Mouse (Mus musculus) forebrain, postnatal 0 days (tissue): ENCODE measurements around the gene 4932438H23Rik. TPM values are rescaled to one million over a fixed set of nuclear protein-coding genes. Genes with fewer than 3 reads are reported as not detected.
A peak's percentile ranks its signal among the peaks of the same experiment; 100 is the strongest.

Experiments
- ATAC-seq: fragments of 200-750 bp; cut with Nextera tagmentation; 2 replicates; pipeline ENCODE4 v1.8.0; 2017; ENCODE audit warnings: mild to moderate bottlenecking, moderate library complexity
- DNase-seq: peaks from one replicate; pipeline ENCODE4 v3.0.0-alpha.2; 2015
- H3K27ac ChIP-seq: fragments of 300-500 bp; sonication (generic); 2 replicates; pipeline ENCODE4 v1.5.1; 2014; ENCODE audit warnings: low read depth, mild to moderate bottlenecking, antibody characterized with exemption, low read length, moderate library complexity, mixed read lengths
- H3K27me3 ChIP-seq: fragments of 300-500 bp; sonication (generic); 2 replicates; pipeline ENCODE4 v1.6.1; 2014; ENCODE audit warnings: mild to moderate bottlenecking, low read length, mixed read lengths; ENCODE audit not compliant: insufficient read depth
- H3K36me3 ChIP-seq: fragments of 300-500 bp; sonication (generic); 2 replicates; pipeline ENCODE4 v1.6.1; 2014; ENCODE audit warnings: mild to moderate bottlenecking, moderate library complexity; ENCODE audit not compliant: insufficient read depth
- H3K4me1 ChIP-seq: fragments of 300-500 bp; sonication (generic); 2 replicates; pipeline ENCODE4 v1.6.1; 2014; ENCODE audit warnings: antibody characterized with exemption; ENCODE audit not compliant: insufficient read depth
- H3K4me2 ChIP-seq: fragments of 300-500 bp; sonication (generic); 2 replicates; pipeline ENCODE4 v1.6.1; 2014; ENCODE audit warnings: low read depth, mild to moderate bottlenecking, moderate library complexity
- H3K4me3 ChIP-seq: fragments of 300-500 bp; sonication (generic); 2 replicates; pipeline ENCODE4 v1.5.1; 2014; ENCODE audit warnings: low read depth, low read length, mixed read lengths
- H3K9ac ChIP-seq: fragments of 300-500 bp; sonication (generic); 2 replicates; pipeline ENCODE4 v1.6.1; 2014; ENCODE audit warnings: mild to moderate bottlenecking
- H3K9me3 ChIP-seq: fragments of 300-500 bp; sonication (generic); 2 replicates; pipeline ENCODE4 v1.6.1; 2016; ENCODE audit warnings: low read length
- CTCF ChIP-seq: sonication (generic); IDR thresholded peaks from 2 replicates; pipeline ENCODE4 v1.5.1; 2016; ENCODE audit warnings: antibody characterized with exemption, control low read depth, low read depth
- WGBS: fragments of 180-500 bp; shearing (Covaris S2); extraction: QIAGEN DNeasy Blood & Tissue Kit; methylation state at CpG from one replicate; pipeline ENCODE4 v1.1.7; 2014; 5-methylcytosine and 5-hydroxymethylcytosine counted together
- polyA plus RNA-seq: library from polyadenylated mRNA; unstranded; fragments of >200 nt; fragmentation: Nextera tagmentation; extraction: Ambion mirVana; gene quantifications from 2 replicates; pipeline ENCODE4 v1.2.1, GENCODE M21; 2015
- total RNA-seq: library from RNA; depleted of rRNA; stranded (reverse); fragments of >200 nt; gene quantifications from 2 replicates; pipeline ENCODE4 v1.2.3, GENCODE M21; 2014

The 4932438H23Rik gene
- total and polyA plus RNA-seq, 2 experiments from 2014 or later: 0.81 to 1.2 TPM

DNA sequence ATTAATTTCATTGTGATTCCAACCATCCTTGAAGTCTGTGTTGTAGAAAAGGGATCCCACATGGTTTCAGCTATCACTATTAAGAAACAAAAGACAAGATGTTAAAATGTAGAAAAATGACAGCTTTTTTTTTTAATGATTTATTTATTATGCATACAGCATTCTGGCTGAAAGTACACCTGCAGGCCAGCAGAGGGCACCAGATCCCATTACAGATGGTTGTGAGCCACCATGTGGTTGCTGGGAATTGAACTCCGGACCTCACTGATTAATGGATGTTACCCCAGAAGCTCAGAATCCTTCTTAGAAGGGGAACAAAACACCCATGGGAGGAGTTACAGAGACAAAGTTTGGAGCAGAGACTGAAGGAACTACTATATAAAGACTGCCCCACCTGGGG is 71.5 kb downstream of the 4932438H23Rik start:
- WGBS: 90% methylated on average over 1 of the region's 1 CpGs
- no peaks in the 10 kb centered on the region for H3K27me3 ChIP-seq
- no peak overlapping the region for H3K4me2 ChIP-seq
- H3K4me1 ChIP-seq: no peaks in the 10 kb centered on the region
- peaks cover 91% of the 10 kb centered on the region for H3K36me3 ChIP-seq
- H3K27ac ChIP-seq: no peak overlapping the region
- no peak overlapping the region for H3K9ac ChIP-seq
- peak; percentile 17 for DNase-seq
- no peaks in the 10 kb centered on the region for H3K9me3 ChIP-seq
- no peak overlapping the region for H3K4me3 ChIP-seq
- peak; percentile 63 for TF ChIP-seq CTCF
- no peak for ATAC-seq

DNA sequence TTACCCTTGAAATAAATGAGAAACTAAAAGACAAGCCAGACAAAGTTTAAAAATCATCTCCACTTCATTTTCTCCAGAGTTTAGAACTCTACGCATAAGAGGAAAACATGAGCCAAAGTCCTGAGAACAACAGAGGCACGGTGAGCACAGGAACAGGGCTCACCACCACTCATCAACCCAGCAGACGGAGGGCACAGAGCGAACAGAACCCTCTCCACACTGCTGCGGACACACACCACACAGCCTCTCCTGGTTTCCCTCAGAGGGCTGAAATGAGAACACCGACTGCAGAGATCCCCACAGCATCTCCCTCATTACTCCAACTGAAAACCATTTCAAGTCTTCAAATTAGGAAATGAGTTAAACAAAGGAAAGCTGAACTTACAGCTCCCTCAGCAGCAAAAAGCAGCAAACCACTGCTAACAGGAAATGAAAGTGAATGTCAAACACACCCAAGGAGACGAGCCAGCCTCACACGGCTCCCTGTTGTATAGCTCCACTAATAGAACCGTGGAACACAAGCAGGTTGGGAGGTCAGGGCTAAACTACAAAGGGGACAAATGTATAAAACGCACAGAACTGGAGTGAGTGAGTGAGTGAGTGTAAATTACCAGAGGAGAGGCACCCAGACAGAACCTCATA is 74.0 kb downstream of the 4932438H23Rik start:
- H3K36me3 ChIP-seq: peaks cover 88% of the 10 kb centered on the region
- H3K27ac ChIP-seq: no peak overlapping the region
- no peak overlapping the region for H3K4me3 ChIP-seq
- no peak overlapping the region for H3K4me2 ChIP-seq
- no peak for TF ChIP-seq CTCF
- H3K4me1 ChIP-seq: no peaks in the 10 kb centered on the region
- H3K9me3 ChIP-seq: no peaks in the 10 kb centered on the region
- no peaks in the 10 kb centered on the region for H3K27me3 ChIP-seq
- no peak for ATAC-seq
- no peak overlapping the region for H3K9ac ChIP-seq
- WGBS: 92% methylated on average over 10 of the region's 10 CpGs
- DNase-seq: no peak

GRCm38 (mm10) chr16:91019476-91019875 is 75.4 kb downstream of the 4932438H23Rik start:
- Histone ChIP-seq H3K4me2 (no peak overlapping the region), H3K4me3 (no peak overlapping the region), H3K9me3 (no peaks in the 10 kb centered on the region), H3K36me3 (peaks cover 86% of the 10 kb centered on the region), H3K27ac (no peak overlapping the region), H3K9ac (no peak overlapping the region), H3K4me1 (no peaks in the 10 kb centered on the region), H3K27me3 (no peaks in the 10 kb centered on the region)
- DNase-seq (no peak), ATAC-seq (no peak)
- 94% methylated on average over 4 of the region's 4 CpGs for WGBS
- TF ChIP-seq CTCF: no peak

DNA sequence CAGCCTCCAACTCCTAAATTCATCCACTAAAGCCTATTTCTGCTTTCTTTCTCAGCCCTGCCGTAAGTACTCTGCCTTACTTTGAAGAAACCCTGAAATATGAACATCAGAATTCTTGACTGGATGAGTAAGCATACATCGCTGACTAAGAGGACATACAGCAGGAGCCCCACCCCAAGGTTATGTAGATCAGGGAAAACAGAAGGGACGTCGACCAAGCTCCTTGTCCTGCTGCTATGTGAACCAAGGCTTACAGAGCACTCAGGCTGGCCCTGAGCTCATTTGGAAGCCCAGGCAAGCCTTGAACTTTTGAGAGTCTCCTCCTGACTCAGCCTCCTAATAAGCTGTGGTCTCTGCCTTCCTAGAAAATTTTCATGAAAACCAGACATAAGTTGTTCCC is 79.2 kb downstream of the 4932438H23Rik start:
- Histone ChIP-seq H3K4me2 (no peak overlapping the region), H3K4me3 (no peak overlapping the region), H3K36me3 (peaks cover 59% of the 10 kb centered on the region), H3K4me1 (no peaks in the 10 kb centered on the region), H3K27ac (no peak overlapping the region), H3K27me3 (no peaks in the 10 kb centered on the region), H3K9ac (no peak overlapping the region), H3K9me3 (no peaks in the 10 kb centered on the region)
- TF ChIP-seq CTCF: no peak
- DNase-seq (no peak), ATAC-seq (no peak)
- WGBS: 87% methylated on average over 4 of the region's 4 CpGs

DNA sequence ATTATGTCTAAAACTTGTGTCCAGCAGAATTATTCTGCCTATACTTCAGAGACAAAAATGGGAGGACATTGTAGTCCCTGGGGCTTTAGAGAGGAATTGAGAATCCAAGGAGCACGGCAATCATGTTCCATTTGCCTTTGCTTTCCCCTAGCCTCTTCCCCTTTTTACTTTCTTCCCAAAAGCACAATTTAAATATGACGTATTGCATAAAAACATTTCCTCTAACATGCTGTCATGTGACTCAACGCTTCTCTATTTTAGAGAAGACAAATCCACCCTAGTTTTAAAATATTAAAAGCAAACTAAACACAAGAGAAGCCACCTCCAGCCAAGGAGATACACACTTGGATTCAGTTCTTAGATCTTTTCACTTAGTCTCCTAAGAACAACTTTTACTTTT is 83.1 kb downstream of the 4932438H23Rik start:
- Histone ChIP-seq H3K27ac (peak overlapping the region; percentile 97), H3K9me3 (no peaks in the 10 kb centered on the region), H3K4me1 (peaks cover 7% of the 10 kb centered on the region; the same call in 1 of the 2 replicates), H3K4me2 (peak overlapping the region; percentile 74), H3K36me3 (peaks cover 26% of the 10 kb centered on the region), H3K4me3 (peak overlapping the region; percentile 85), H3K27me3 (no peaks in the 10 kb centered on the region), H3K9ac (peak overlapping the region; percentile 85)
- ATAC-seq (no peak), DNase-seq (no peak)
- WGBS: 28% methylated on average over 3 of the region's 3 CpGs
- no peak for TF ChIP-seq CTCF

DNA sequence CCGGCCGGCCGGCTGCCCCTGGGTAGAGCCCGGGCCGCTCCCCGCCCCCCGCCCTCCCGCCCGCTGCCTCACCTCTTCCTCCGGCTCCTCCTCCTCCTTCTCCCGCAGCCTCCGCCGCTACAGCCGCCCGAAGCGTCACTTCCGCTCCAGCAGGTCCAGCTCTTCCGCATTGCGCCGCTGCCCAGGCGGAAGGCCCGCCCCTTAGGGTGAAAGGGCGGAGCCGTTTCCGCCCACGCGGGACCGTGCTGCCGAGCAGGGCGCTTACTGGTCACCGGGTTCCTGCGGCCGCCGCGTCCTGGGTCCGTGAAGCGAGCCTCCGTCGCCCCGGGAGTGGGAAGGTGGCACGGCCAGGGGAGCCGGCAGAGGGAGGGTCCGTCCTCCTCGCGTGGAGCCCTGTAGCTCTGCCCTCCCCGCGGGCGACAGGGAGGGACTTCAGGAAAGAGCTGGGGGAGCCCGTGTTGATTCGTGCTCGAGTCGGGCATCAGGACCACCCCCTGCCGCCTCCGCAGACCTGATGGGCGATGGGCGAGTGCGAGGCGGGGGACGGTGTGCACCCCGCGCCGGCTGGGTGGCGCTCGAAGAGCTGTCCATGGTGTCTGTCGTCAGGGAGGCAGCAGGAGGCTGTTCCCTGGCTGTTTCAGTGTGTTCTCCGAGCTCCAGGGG is 83.8 kb downstream of the 4932438H23Rik start, which contains the start of gene Synj1:
Gene Synj1 (minus strand): TSS at position 288 of the 663 bp plus-strand sequence.
- Histone ChIP-seq H3K9me3 (no peaks in the 10 kb centered on the region), H3K4me1 (peaks cover 7% of the 10 kb centered on the region; the same call in 1 of the 2 replicates), H3K4me3 (peak within 1 kb of the TSS; percentile 85), H3K9ac (peak within 1 kb of the TSS; percentile 85), H3K27me3 (no peaks in the 10 kb centered on the region), H3K27ac (peak within 1 kb of the TSS; percentile 97), H3K4me2 (peak within 1 kb of the TSS; percentile 74), H3K36me3 (peaks cover 22% of the 10 kb centered on the region)
- TF ChIP-seq CTCF: peak; percentile 42
- WGBS: 2% methylated on average over 55 of the region's 66 CpGs
- DNase-seq: peak; percentile 93
- ATAC-seq: peak; percentile 94

- under 1% methylated on average over 42 of the region's 42 CpGs for WGBS
- no peaks in the 10 kb centered on the region for H3K27me3 ChIP-seq
- peaks cover 17% of the 10 kb centered on the region for H3K36me3 ChIP-seq
- peak overlapping the region; percentile 74 for H3K4me2 ChIP-seq
- peaks cover 7% of the 10 kb centered on the region; the same call in 1 of the 2 replicates for H3K4me1 ChIP-seq
- peak overlapping the region; percentile 85 for H3K4me3 ChIP-seq
- no peak for TF ChIP-seq CTCF
- peak; percentile 60 for ATAC-seq
- DNase-seq: peak; percentile 53
- peak overlapping the region; percentile 85 for H3K9ac ChIP-seq
- H3K27ac ChIP-seq: peak overlapping the region; percentile 97
- no peaks in the 10 kb centered on the region for H3K9me3 ChIP-seq
Measured at GRCm38 (mm10) chr16:91010581-91011020, 84.3 kb downstream of the 4932438H23Rik start.
